Mouse (Mus musculus) cerebellum, adult 11 months (tissue): ENCODE data around the gene Clk2.
A peak's percentile ranks its signal among the peaks of the same experiment; 100 is the strongest.
"Not testable (repeated sequence)": the region's sequence is repeated elsewhere in the genome, so short reads cannot be mapped to it uniquely, and the experiment has no call there.

Source experiments
- DNase-seq: peaks from one replicate; pipeline ENCODE4 v3.0.0; 2022

The Clk2 gene

GRCm38 (mm10) chr3:89161207-89161606, 3.4 kb upstream of the Clk2 start:
- DNase-seq, result not testable (repeated sequence)

- DNase-seq, result no peak
These were observed 2.8 kb upstream of the Clk2 start for GRCm38 (mm10) chr3:89161786-89162185.

- no peak for DNase-seq
These were observed 1.5 kb upstream of the Clk2 start for GRCm38 (mm10) chr3:89163123-89163522.

- no peak for DNase-seq
These were observed 851 bp upstream of the Clk2 start for GRCm38 (mm10) chr3:89163643-89164245.

GRCm38 (mm10) chr3:89165268-89165870, 774 bp downstream of the Clk2 start:
- DNase-seq, result no peak

- DNase-seq, result no peak
These were observed 2.4 kb downstream of the Clk2 start for GRCm38 (mm10) chr3:89166945-89167344.

GRCm38 (mm10) chr3:89174844-89175243, 10.2 kb downstream of the Clk2 start:
- DNase-seq, result no peak

- no peak for DNase-seq
These were observed 10.9 kb downstream of the Clk2 start for GRCm38 (mm10) chr3:89175544-89175943.

GRCm38 (mm10) chr3:89176421-89176820, 11.8 kb downstream of the Clk2 start:
- no peak for DNase-seq

- peak; percentile 83 for DNase-seq
These were observed 12.9 kb downstream of the Clk2 start, which contains the start of gene Scamp3 for GRCm38 (mm10) chr3:89177242-89178106. TSS of gene Scamp3 (plus strand) at chr3:89177473.

- DNase-seq, result no peak
These were observed 13.5 kb downstream of the Clk2 start for GRCm38 (mm10) chr3:89178107-89178385.

GRCm38 (mm10) chr3:89179056-89179455, 14.5 kb downstream of the Clk2 start:
- DNase-seq, result no peak

- DNase-seq, result no peak
These were observed 17.3 kb downstream of the Clk2 start for GRCm38 (mm10) chr3:89181749-89182500.

GRCm38 (mm10) chr3:89182531-89183057, 18.0 kb downstream of the Clk2 start:
- no peak for DNase-seq

GRCm38 (mm10) chr3:89183058-89183958, 18.7 kb downstream of the Clk2 start, which contains the start of gene Fam189b:
TSS of gene Fam189b (plus strand) at chr3:89183143.
- DNase-seq, result peak; percentile 84

GRCm38 (mm10) chr3:89183959-89184315, 19.3 kb downstream of the Clk2 start:
- no peak for DNase-seq

- DNase-seq, result no peak
These were observed 22.6 kb downstream of the Clk2 start for GRCm38 (mm10) chr3:89187197-89187596.

GRCm38 (mm10) chr3:89187690-89188477, 23.3 kb downstream of the Clk2 start:
- DNase-seq, result no peak

GRCm38 (mm10) chr3:89188478-89188875, 23.9 kb downstream of the Clk2 start:
- DNase-seq, result no peak

GRCm38 (mm10) chr3:89190436-89190835, 25.8 kb downstream of the Clk2 start:
- DNase-seq, result no peak

GRCm38 (mm10) chr3:89193351-89193750, 28.8 kb downstream of the Clk2 start:
- no peak for DNase-seq
